Mouse (Mus musculus): ENCODE data around the gene Serpina3m.
A peak's percentile ranks its signal among the peaks of the same experiment; 100 is the strongest.

Gene Serpina3m

GRCm38 (mm10) chr12:104403968-104404367 is 65.7 kb downstream of the Serpina3m start:
- DNase-seq: no peak

GRCm38 (mm10) chr12:104406454-104406885 is 68.2 kb downstream of the Serpina3m start, which contains the start of gene Serpina3n:
Gene Serpina3n, plus strand, starts transcription at chr12:104406729.
- DNase-seq: peak; percentile 10

GRCm38 (mm10) chr12:104412507-104412906 is 74.2 kb downstream of the Serpina3m start:
- no peak for DNase-seq

- DNase-seq: no peak
These were observed 76.3 kb downstream of the Serpina3m start for GRCm38 (mm10) chr12:104414576-104414975.

- DNase-seq: peak; percentile 55
These were observed 77.5 kb downstream of the Serpina3m start for GRCm38 (mm10) chr12:104415625-104416315.

GRCm38 (mm10) chr12:104418340-104419135 is 80.3 kb downstream of the Serpina3m start:
- peak; percentile 82 for DNase-seq

- no peak for DNase-seq
These were observed 80.8 kb downstream of the Serpina3m start for GRCm38 (mm10) chr12:104419136-104419462.

GRCm38 (mm10) chr12:104422615-104423392 is 84.5 kb downstream of the Serpina3m start:
- no peak for DNase-seq

- DNase-seq: no peak
These were observed 87.3 kb downstream of the Serpina3m start for GRCm38 (mm10) chr12:104425591-104425990.

- peak; percentile 34 for DNase-seq
These were observed 88.6 kb downstream of the Serpina3m start for GRCm38 (mm10) chr12:104426915-104427314.

- DNase-seq: no peak
These were observed 93.1 kb downstream of the Serpina3m start for GRCm38 (mm10) chr12:104431359-104431758.

- no peak for DNase-seq
These were observed 94.9 kb downstream of the Serpina3m start for GRCm38 (mm10) chr12:104433214-104433613.

GRCm38 (mm10) chr12:104433951-104434735 is 95.9 kb downstream of the Serpina3m start:
- DNase-seq: no peak

- peak; percentile 86 for DNase-seq
These were observed 101.9 kb downstream of the Serpina3m start for GRCm38 (mm10) chr12:104440087-104440760.

- no peak for DNase-seq
These were observed 105.4 kb downstream of the Serpina3m start for GRCm38 (mm10) chr12:104443716-104444115.
